Mouse (Mus musculus): ENCODE data around the gene Dixdc1. TPM values are rescaled to one million over a fixed set of nuclear protein-coding genes. Genes with fewer than 3 reads are reported as not detected.
A peak's percentile ranks its signal among the peaks of the same experiment; 100 is the strongest.

Dixdc1 gene
- total RNA-seq (2014; rRNA removed) (33.3 and 52.6 TPM in 2 replicates), polyA plus RNA-seq (2015; fragmentation: Nextera tagmentation; extraction: Ambion mirVana) (26.1 and 28.6 TPM in 2 replicates)

GRCm38 (mm10) chr9:50738914-50739870 lies at the start of gene Dixdc1:
Dixdc1 (minus strand) TSS chr9:50739517.
- DNase-seq (ENCODE audit: low spot score) (peak; percentile 93), ATAC-seq (ENCODE audit: low FRiP score) (peak; percentile 95)
- Histone ChIP-seq H3K4me2 (ENCODE audit: low read depth, low read length, poor library complexity, severe bottlenecking) (peak within 1 kb of the TSS; percentile 62), H3K4me1 (ENCODE audit: insufficient read depth, low read length) (no peaks in the 10 kb centered on the region), H3K27me3 (ENCODE audit: insufficient read depth, low read length) (no peaks in the 10 kb centered on the region), H3K9ac (replicated peaks; ENCODE audit: low read length, poor library complexity, severe bottlenecking) (no peak within 1 kb of the TSS), H3K36me3 (ENCODE audit: insufficient read depth, low read length) (no peaks in the 10 kb centered on the region), H3K4me3 (ENCODE audit: low read depth, low read length) (peak within 1 kb of the TSS; percentile 40), H3K9me3 (ENCODE audit: low read length) (no peaks in the 10 kb centered on the region), H3K27ac (ENCODE audit: low read depth, low read length) (no peak within 1 kb of the TSS)
- WGBS: 13% methylated on average over 36 of the region's 36 CpGs
- no peak for TF ChIP-seq CTCF (IDR thresholded peaks at IDR 0.05)

DNA sequence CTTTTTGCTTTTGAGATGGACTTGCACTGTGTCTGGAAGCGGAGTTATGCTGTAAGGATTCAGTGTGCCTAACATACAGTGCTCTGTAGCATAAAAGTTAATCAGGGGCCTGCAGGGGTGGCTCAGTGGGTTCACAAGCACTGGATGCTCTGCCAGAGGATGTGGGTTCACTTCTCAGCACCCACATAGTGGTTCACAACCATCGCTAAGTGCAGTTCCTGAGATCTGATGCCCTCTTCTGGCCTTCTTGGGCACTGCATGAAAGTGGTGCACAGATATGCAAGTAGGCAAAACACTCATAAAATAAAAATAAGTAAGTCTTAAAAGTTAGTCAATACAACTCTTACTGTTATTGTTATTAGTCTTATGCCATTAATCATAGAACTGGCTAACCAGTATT lies 42.8 kb upstream of the Dixdc1 start:
- 69% methylated on average over 2 of the region's 2 CpGs for WGBS
- no peak for DNase-seq (ENCODE audit: low spot score)

DNA sequence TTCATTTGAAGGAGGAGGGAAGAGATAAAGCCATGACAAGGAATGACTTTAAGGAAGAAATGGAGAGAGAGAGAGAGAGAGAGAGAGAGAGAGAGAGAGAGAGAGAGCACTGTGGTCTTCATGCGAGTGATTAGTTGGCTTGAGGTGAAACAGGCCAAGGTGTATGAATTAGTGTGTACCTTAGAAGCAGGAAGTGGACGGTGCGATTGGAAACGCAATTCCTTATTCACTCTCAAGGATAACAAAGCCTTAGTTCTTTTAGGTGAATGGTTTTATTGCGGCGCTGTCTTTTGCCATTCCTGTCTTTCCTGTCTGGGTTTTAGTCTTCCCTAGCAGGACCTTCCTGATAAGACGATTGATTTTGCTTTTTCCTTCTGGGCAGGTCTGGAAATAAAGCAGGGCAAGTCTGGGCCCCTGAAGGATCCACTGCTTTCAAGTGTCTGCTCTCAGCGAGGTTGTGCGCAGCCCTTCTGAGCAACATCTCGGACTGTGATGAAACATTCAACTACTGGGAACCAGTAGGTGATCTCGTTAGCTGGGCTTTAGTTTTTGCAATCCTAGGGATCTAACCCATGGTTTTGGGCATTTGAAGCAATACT lies 36.9 kb upstream of the Dixdc1 start:
- Histone ChIP-seq H3K4me2 (ENCODE audit: low read depth, low read length, poor library complexity, severe bottlenecking) (peak overlapping the region; percentile 66), H3K27me3 (ENCODE audit: insufficient read depth, low read length) (no peaks in the 10 kb centered on the region), H3K27ac (ENCODE audit: low read depth, low read length) (peak overlapping the region; percentile 93; the same call in 1 of the 2 replicates), H3K4me3 (ENCODE audit: low read depth, low read length) (peak overlapping the region; percentile 89), H3K9ac (replicated peaks; ENCODE audit: low read length, poor library complexity, severe bottlenecking) (peak overlapping the region; percentile 97), H3K36me3 (ENCODE audit: insufficient read depth, low read length) (peaks cover 19% of the 10 kb centered on the region), H3K9me3 (ENCODE audit: low read length) (no peaks in the 10 kb centered on the region), H3K4me1 (ENCODE audit: insufficient read depth, low read length) (peaks cover 7% of the 10 kb centered on the region; the same call in 1 of the 2 replicates)
- 65% methylated on average over 11 of the region's 11 CpGs for WGBS
- TF ChIP-seq CTCF (IDR thresholded peaks at IDR 0.05): no peak
- DNase-seq (ENCODE audit: low spot score) (no peak), ATAC-seq (ENCODE audit: low FRiP score) (no peak)

More for the DNA sequence above, 42.8 kb upstream of the Dixdc1 start:
- no peak for ATAC-seq (ENCODE audit: low FRiP score)
- Histone ChIP-seq H3K27me3 (ENCODE audit: insufficient read depth, low read length) (no peaks in the 10 kb centered on the region), H3K4me2 (ENCODE audit: low read depth, low read length, poor library complexity, severe bottlenecking) (no peak overlapping the region), H3K9me3 (ENCODE audit: low read length) (no peaks in the 10 kb centered on the region), H3K9ac (replicated peaks; ENCODE audit: low read length, poor library complexity, severe bottlenecking) (no peak overlapping the region), H3K4me3 (ENCODE audit: low read depth, low read length) (no peak overlapping the region), H3K36me3 (ENCODE audit: insufficient read depth, low read length) (peaks cover 53% of the 10 kb centered on the region), H3K4me1 (ENCODE audit: insufficient read depth, low read length) (no peaks in the 10 kb centered on the region), H3K27ac (ENCODE audit: low read depth, low read length) (no peak overlapping the region)
- TF ChIP-seq CTCF (IDR thresholded peaks at IDR 0.05): peak; percentile 61

- H3K36me3 ChIP-seq (ENCODE audit: insufficient read depth, low read length): peaks cover 14% of the 10 kb centered on the region
- H3K4me2 ChIP-seq (ENCODE audit: low read depth, low read length, poor library complexity, severe bottlenecking): peak overlapping the region; percentile 66
- under 1% methylated on average over 24 of the region's 30 CpGs for WGBS
- peak overlapping the region; percentile 89 for H3K4me3 ChIP-seq (ENCODE audit: low read depth, low read length)
- DNase-seq (ENCODE audit: low spot score) (no peak), ATAC-seq (ENCODE audit: low FRiP score) (peak; percentile 67; the same call in 1 of the 2 replicates)
- H3K27me3 ChIP-seq (ENCODE audit: insufficient read depth, low read length): no peaks in the 10 kb centered on the region
- H3K9ac ChIP-seq (replicated peaks; ENCODE audit: low read length, poor library complexity, severe bottlenecking): peak overlapping the region; percentile 97
- H3K9me3 ChIP-seq (ENCODE audit: low read length): no peaks in the 10 kb centered on the region
- no peak for TF ChIP-seq CTCF (IDR thresholded peaks at IDR 0.05)
- H3K4me1 ChIP-seq (ENCODE audit: insufficient read depth, low read length): peaks cover 7% of the 10 kb centered on the region; the same call in 1 of the 2 replicates
- peak overlapping the region; percentile 93 for H3K27ac ChIP-seq (ENCODE audit: low read depth, low read length)
Observed at GRCm38 (mm10) chr9:50775662-50776126, 36.4 kb upstream of the Dixdc1 start.

- DNase-seq (ENCODE audit: low spot score): peak; percentile 92
- Histone ChIP-seq H3K9ac (replicated peaks; ENCODE audit: low read length, poor library complexity, severe bottlenecking) (peak within 1 kb of the TSS; percentile 97), H3K36me3 (ENCODE audit: insufficient read depth, low read length) (peaks cover 12% of the 10 kb centered on the region), H3K4me3 (ENCODE audit: low read depth, low read length) (peak within 1 kb of the TSS; percentile 89), H3K27ac (ENCODE audit: low read depth, low read length) (peak within 1 kb of the TSS; percentile 93), H3K4me1 (ENCODE audit: insufficient read depth, low read length) (peaks cover 7% of the 10 kb centered on the region; the same call in 1 of the 2 replicates), H3K9me3 (ENCODE audit: low read length) (no peaks in the 10 kb centered on the region), H3K4me2 (ENCODE audit: low read depth, low read length, poor library complexity, severe bottlenecking) (peak within 1 kb of the TSS; percentile 66), H3K27me3 (ENCODE audit: insufficient read depth, low read length) (no peaks in the 10 kb centered on the region)
- under 1% methylated on average over 50 of the region's 51 CpGs for WGBS
- ATAC-seq (ENCODE audit: low FRiP score): peak; percentile 76
- TF ChIP-seq CTCF (IDR thresholded peaks at IDR 0.05): peak; percentile 23
Observed at GRCm38 (mm10) chr9:50774991-50775612, 35.8 kb upstream of the Dixdc1 start, which contains the start of the genes Alg9 and 1110032A03Rik. Alg9 (plus strand) TSS chr9:50775019. 1110032A03Rik (minus strand) TSS chr9:50775520.
